Mouse (Mus musculus) forebrain, embryonic 11.5 days (tissue): Measurements from ENCODE around the gene Jmjd8. TPM values are rescaled to one million over a fixed set of nuclear protein-coding genes. Genes with fewer than 3 reads are reported as not detected.
"Not testable (repeated sequence)": the region's sequence is repeated elsewhere in the genome, so short reads cannot be mapped to it uniquely, and the experiment has no call there.

Experiments used
- ATAC-seq: fragments of 200-750 bp; cut with Nextera tagmentation; replicated peaks from 2 replicates; pipeline ENCODE4 v1.8.0; 2017; ENCODE audit warnings: moderate TSS enrichment; ENCODE audit not compliant: low FRiP score
- DNase-seq: peaks from one replicate; pipeline ENCODE4 v3.0.0-alpha.2; 2017; ENCODE audit warnings: low spot score
- H3K27ac ChIP-seq: fragments of 300-500 bp; sonication (generic); 2 replicates; pipeline ENCODE4 v1.5.1; 2014; ENCODE audit warnings: low read depth, low read length
- H3K27me3 ChIP-seq: fragments of 300-500 bp; sonication (generic); 2 replicates; pipeline ENCODE4 v1.6.1; 2014; ENCODE audit warnings: mild to moderate bottlenecking, low read length, mixed read lengths; ENCODE audit not compliant: control insufficient read depth, insufficient read depth
- H3K36me3 ChIP-seq: fragments of 300-500 bp; sonication (generic); 2 replicates; pipeline ENCODE4 v1.6.1; 2014; ENCODE audit warnings: mild to moderate bottlenecking, low read length, moderate library complexity, mixed read lengths; ENCODE audit not compliant: control insufficient read depth, insufficient read depth
- H3K4me1 ChIP-seq: fragments of 300-500 bp; sonication (generic); replicated peaks from 2 replicates; pipeline ENCODE4 v1.6.1; 2014; ENCODE audit warnings: low read length, mixed read lengths; ENCODE audit not compliant: control insufficient read depth, insufficient read depth
- H3K4me2 ChIP-seq: fragments of 300-500 bp; sonication (generic); 2 replicates; pipeline ENCODE4 v1.6.1; 2014; ENCODE audit warnings: low read depth, mild to moderate bottlenecking, low read length, moderate library complexity, mixed read lengths; ENCODE audit not compliant: severe bottlenecking
- H3K4me3 ChIP-seq: fragments of 300-500 bp; sonication (generic); 2 replicates; pipeline ENCODE4 v1.5.1; 2014; ENCODE audit warnings: low read depth, low read length
- H3K9ac ChIP-seq: fragments of 300-500 bp; sonication (generic); 2 replicates; pipeline ENCODE4 v1.6.1; 2014; ENCODE audit warnings: low read length
- H3K9me3 ChIP-seq: fragments of 300-500 bp; sonication (generic); 2 replicates; pipeline ENCODE4 v1.6.1; 2016; ENCODE audit warnings: low read length, mixed read lengths; ENCODE audit not compliant: control insufficient read depth
- WGBS: fragments of 180-500 bp; shearing (Covaris S2); extraction: QIAGEN DNeasy Blood & Tissue Kit; methylation state at CpG from one replicate; pipeline ENCODE4 v1.1.7; 2014; 5-methylcytosine and 5-hydroxymethylcytosine counted together
- polyA plus RNA-seq: library from polyadenylated mRNA; unstranded; fragments of >200 nt; fragmentation: Nextera tagmentation; extraction: Ambion mirVana; gene quantifications from 2 replicates; pipeline ENCODE4 v1.2.1, GENCODE M21; 2014

Gene Jmjd8
- polyA plus RNA-seq, 1 experiment from 2014 or later = 50.6 TPM

GRCm38 (mm10) chr17:25801029-25801428 is 27.6 kb upstream of the Jmjd8 start:
- H3K9me3 ChIP-seq = no peaks in the 10 kb centered on the region
- H3K4me3 ChIP-seq = no peak overlapping the region
- H3K4me2 ChIP-seq = no peak overlapping the region
- DNase-seq (peak; percentile 77), ATAC-seq (no peak)
- H3K36me3 ChIP-seq = no peaks in the 10 kb centered on the region
- H3K4me1 ChIP-seq = peaks cover 12% of the 10 kb centered on the region; the same call in 1 of the 2 replicates
- no peak overlapping the region for H3K27ac ChIP-seq
- WGBS = 5% methylated on average over 6 of the region's 6 CpGs
- no peaks in the 10 kb centered on the region for H3K27me3 ChIP-seq
- no peak overlapping the region for H3K9ac ChIP-seq

- DNase-seq (peak; percentile 89), ATAC-seq (peak; percentile 90)
- Histone ChIP-seq H3K9ac (peak overlapping the region; percentile 44), H3K4me3 (no peak overlapping the region), H3K27ac (peak overlapping the region; percentile 77), H3K4me1 (peaks cover 12% of the 10 kb centered on the region; the same call in 1 of the 2 replicates), H3K36me3 (no peaks in the 10 kb centered on the region), H3K4me2 (peak overlapping the region; percentile 15; the same call in 1 of the 2 replicates), H3K27me3 (no peaks in the 10 kb centered on the region), H3K9me3 (no peaks in the 10 kb centered on the region)
- 13% methylated on average over 10 of the region's 10 CpGs for WGBS
Measured at GRCm38 (mm10) chr17:25802825-25803517, 25.7 kb upstream of the Jmjd8 start.

- H3K4me2 ChIP-seq = no peak overlapping the region
- ATAC-seq (no peak), DNase-seq (no peak)
- no peak overlapping the region for H3K9ac ChIP-seq
- H3K4me1 ChIP-seq = peaks cover 20% of the 10 kb centered on the region
- H3K27me3 ChIP-seq = no peaks in the 10 kb centered on the region
- 92% methylated on average over 4 of the region's 4 CpGs for WGBS
- H3K36me3 ChIP-seq = no peaks in the 10 kb centered on the region
- no peak overlapping the region for H3K27ac ChIP-seq
- H3K4me3 ChIP-seq = no peak overlapping the region
- no peaks in the 10 kb centered on the region for H3K9me3 ChIP-seq
Measured at GRCm38 (mm10) chr17:25806507-25806906, 22.2 kb upstream of the Jmjd8 start.

- peaks cover 19% of the 10 kb centered on the region for H3K4me1 ChIP-seq
- H3K27me3 ChIP-seq, H3K9me3 ChIP-seq, ATAC-seq, H3K4me2 ChIP-seq, DNase-seq, H3K9ac ChIP-seq, H3K4me3 ChIP-seq, H3K27ac ChIP-seq, H3K36me3 ChIP-seq: not testable (repeated sequence)
- 43% methylated on average over 2 of the region's 2 CpGs for WGBS
Measured at GRCm38 (mm10) chr17:25807452-25807851, 21.2 kb upstream of the Jmjd8 start.

GRCm38 (mm10) chr17:25808028-25808427 is 20.6 kb upstream of the Jmjd8 start:
- DNase-seq (no peak), ATAC-seq (no peak)
- H3K9me3 ChIP-seq = no peaks in the 10 kb centered on the region
- 32% methylated on average over 5 of the region's 5 CpGs for WGBS
- no peak overlapping the region for H3K27ac ChIP-seq
- peak overlapping the region; percentile 81 for H3K4me3 ChIP-seq
- peak overlapping the region; percentile 85 for H3K4me2 ChIP-seq
- H3K36me3 ChIP-seq = no peaks in the 10 kb centered on the region
- H3K27me3 ChIP-seq = no peaks in the 10 kb centered on the region
- peak overlapping the region; percentile 95; the same call in 1 of the 2 replicates for H3K9ac ChIP-seq
- H3K4me1 ChIP-seq = peaks cover 15% of the 10 kb centered on the region

GRCm38 (mm10) chr17:25808789-25809605 is 19.7 kb upstream of the Jmjd8 start, which contains the start of gene Fbxl16:
Gene Fbxl16, plus strand, starts transcription at chr17:25809085.
- Histone ChIP-seq H3K9me3 (no peaks in the 10 kb centered on the region), H3K36me3 (no peaks in the 10 kb centered on the region), H3K9ac (peak within 1 kb of the TSS; percentile 95), H3K27me3 (no peaks in the 10 kb centered on the region), H3K4me2 (peak within 1 kb of the TSS; percentile 85), H3K4me1 (peaks cover 9% of the 10 kb centered on the region), H3K27ac (peak within 1 kb of the TSS; percentile 89), H3K4me3 (peak within 1 kb of the TSS; percentile 81)
- WGBS = under 1% methylated on average over 89 of the region's 100 CpGs
- ATAC-seq = peak; percentile 82
- peak; percentile 93 for DNase-seq

GRCm38 (mm10) chr17:25809606-25810340 is 18.9 kb upstream of the Jmjd8 start:
- Histone ChIP-seq H3K4me3 (peak overlapping the region; percentile 81), H3K4me2 (peak overlapping the region; percentile 85), H3K9me3 (no peaks in the 10 kb centered on the region), H3K4me1 (peaks cover 9% of the 10 kb centered on the region), H3K36me3 (no peaks in the 10 kb centered on the region), H3K27me3 (no peaks in the 10 kb centered on the region), H3K9ac (peak overlapping the region; percentile 95), H3K27ac (peak overlapping the region; percentile 89)
- WGBS = 8% methylated on average over 25 of the region's 25 CpGs
- DNase-seq (peak; percentile 64), ATAC-seq (peak; percentile 58)

- Histone ChIP-seq H3K9ac (no peak overlapping the region), H3K9me3 (no peaks in the 10 kb centered on the region), H3K27me3 (no peaks in the 10 kb centered on the region), H3K4me2 (no peak overlapping the region), H3K4me1 (peaks cover 9% of the 10 kb centered on the region), H3K36me3 (no peaks in the 10 kb centered on the region), H3K27ac (no peak overlapping the region), H3K4me3 (no peak overlapping the region)
- 82% methylated on average over 4 of the region's 4 CpGs for WGBS
- no peak for ATAC-seq
- DNase-seq = peak; percentile 47
Measured at GRCm38 (mm10) chr17:25810890-25811289, 17.8 kb upstream of the Jmjd8 start.
